Mouse (Mus musculus): ENCODE results near the gene Gm49358. TPM values are rescaled to one million over a fixed set of nuclear protein-coding genes. Genes with fewer than 3 reads are reported as not detected.

Gm49358 gene
- not detected in 2 replicates for polyA plus RNA-seq (2015; fragmentation: Nextera tagmentation; extraction: Ambion mirVana)

- Histone ChIP-seq H3K4me1 (replicated peaks; ENCODE audit: insufficient read depth, low read length) (no peaks in the 10 kb centered on the region), H3K9me3 (replicated peaks; ENCODE audit: low read length) (no peaks in the 10 kb centered on the region), H3K36me3 (ENCODE audit: insufficient read depth, low read length) (no peaks in the 10 kb centered on the region), H3K4me3 (replicated peaks; ENCODE audit: low read depth, low read length) (no peak within 1 kb of the TSS), H3K27me3 (ENCODE audit: insufficient read depth, low read length) (no peaks in the 10 kb centered on the region), H3K4me2 (ENCODE audit: low read length) (no peak within 1 kb of the TSS), H3K9ac (ENCODE audit: low read depth, low read length) (no peak within 1 kb of the TSS), H3K27ac (no peak within 1 kb of the TSS)
- no peak for TF ChIP-seq CTCF (IDR thresholded peaks at IDR 0.05; ENCODE audit: low read depth)
- DNase-seq (ENCODE audit: low spot score) (no peak), ATAC-seq (replicated peaks; ENCODE audit: low FRiP score, low read depth) (no peak)
- 77% methylated on average over 5 of the region's 5 CpGs for WGBS
Measured at GRCm38 (mm10) chr10:86763672-86764071, at the start of gene Gm49358. Gm49358 (plus strand) TSS chr10:86763972.

GRCm38 (mm10) chr10:86727548-86727980 is 36.2 kb upstream of the Gm49358 start:
- Histone ChIP-seq H3K27me3 (ENCODE audit: insufficient read depth, low read length) (no peaks in the 10 kb centered on the region), H3K36me3 (ENCODE audit: insufficient read depth, low read length) (no peaks in the 10 kb centered on the region), H3K9me3 (replicated peaks; ENCODE audit: low read length) (no peaks in the 10 kb centered on the region), H3K4me2 (ENCODE audit: low read length) (peak overlapping the region; percentile 64), H3K4me3 (replicated peaks; ENCODE audit: low read depth, low read length) (peak overlapping the region; percentile 15; the same call in 1 of the 2 replicates), H3K27ac (no peak overlapping the region), H3K4me1 (replicated peaks; ENCODE audit: insufficient read depth, low read length) (peaks cover 8% of the 10 kb centered on the region; the same call in 1 of the 2 replicates), H3K9ac (ENCODE audit: low read depth, low read length) (peak overlapping the region; percentile 42; the same call in 1 of the 2 replicates)
- peak; percentile 72; the same call in 1 of the 2 replicates for ATAC-seq (replicated peaks; ENCODE audit: low FRiP score, low read depth)
- TF ChIP-seq CTCF (IDR thresholded peaks at IDR 0.05; ENCODE audit: low read depth), result no peak
- 3% methylated on average over 12 of the region's 12 CpGs for WGBS
- peak; percentile 75 for DNase-seq (ENCODE audit: low spot score)

GRCm38 (mm10) chr10:86728176-86728575 is 35.6 kb upstream of the Gm49358 start:
- H3K27me3 ChIP-seq (ENCODE audit: insufficient read depth, low read length), result no peaks in the 10 kb centered on the region
- 85% methylated on average over 3 of the region's 3 CpGs for WGBS
- H3K9me3 ChIP-seq (replicated peaks; ENCODE audit: low read length), result no peaks in the 10 kb centered on the region
- no peak overlapping the region; the same call in 1 of the 2 replicates for H3K4me2 ChIP-seq (ENCODE audit: low read length)
- ATAC-seq (replicated peaks; ENCODE audit: low FRiP score, low read depth) (no peak), DNase-seq (ENCODE audit: low spot score) (no peak)
- no peak overlapping the region for H3K9ac ChIP-seq (ENCODE audit: low read depth, low read length)
- TF ChIP-seq CTCF (IDR thresholded peaks at IDR 0.05; ENCODE audit: low read depth), result no peak
- no peaks in the 10 kb centered on the region for H3K36me3 ChIP-seq (ENCODE audit: insufficient read depth, low read length)
- H3K4me1 ChIP-seq (replicated peaks; ENCODE audit: insufficient read depth, low read length), result peaks cover 8% of the 10 kb centered on the region; the same call in 1 of the 2 replicates
- H3K4me3 ChIP-seq (replicated peaks; ENCODE audit: low read depth, low read length), result no peak overlapping the region
- no peak overlapping the region for H3K27ac ChIP-seq

GRCm38 (mm10) chr10:86730823-86731499 is 32.8 kb upstream of the Gm49358 start:
- Histone ChIP-seq H3K4me3 (replicated peaks; ENCODE audit: low read depth, low read length) (peak overlapping the region; percentile 27), H3K27me3 (ENCODE audit: insufficient read depth, low read length) (no peaks in the 10 kb centered on the region), H3K9ac (ENCODE audit: low read depth, low read length) (peak overlapping the region; percentile 65), H3K4me1 (replicated peaks; ENCODE audit: insufficient read depth, low read length) (peaks cover 8% of the 10 kb centered on the region; the same call in 1 of the 2 replicates), H3K4me2 (ENCODE audit: low read length) (peak overlapping the region; percentile 86), H3K36me3 (ENCODE audit: insufficient read depth, low read length) (no peaks in the 10 kb centered on the region), H3K27ac (no peak overlapping the region), H3K9me3 (replicated peaks; ENCODE audit: low read length) (no peaks in the 10 kb centered on the region)
- 14% methylated on average over 22 of the region's 22 CpGs for WGBS
- peak; percentile 90 for TF ChIP-seq CTCF (IDR thresholded peaks at IDR 0.05; ENCODE audit: low read depth)
- ATAC-seq (replicated peaks; ENCODE audit: low FRiP score, low read depth), result 0 out of 2 replicates have a peak, but pooled peaks have one; percentile 40
- DNase-seq (ENCODE audit: low spot score), result peak; percentile 91

DNA sequence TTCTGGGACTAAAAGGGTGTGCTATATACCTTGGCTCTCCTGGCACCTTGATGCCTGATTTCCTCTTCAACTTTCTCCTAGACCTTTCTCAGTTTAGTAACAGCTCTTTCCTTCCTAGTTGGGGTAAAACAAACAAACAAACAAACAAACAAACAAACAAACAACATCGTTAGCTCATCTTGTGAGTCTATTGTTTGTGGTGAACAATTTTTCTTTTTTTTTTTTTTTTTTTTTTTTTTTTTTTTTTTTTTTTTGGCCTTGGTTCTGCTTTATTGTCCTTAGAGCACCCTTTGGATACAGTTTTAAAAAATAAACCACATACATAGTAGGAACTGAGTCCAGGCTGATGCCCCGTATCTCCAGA is 32.3 kb upstream of the Gm49358 start:
- no peaks in the 10 kb centered on the region for H3K36me3 ChIP-seq (ENCODE audit: insufficient read depth, low read length)
- no peak overlapping the region for H3K27ac ChIP-seq
- 68% methylated on average over 2 of the region's 2 CpGs for WGBS
- H3K9me3 ChIP-seq (replicated peaks; ENCODE audit: low read length), result no peaks in the 10 kb centered on the region
- TF ChIP-seq CTCF (IDR thresholded peaks at IDR 0.05; ENCODE audit: low read depth), result no peak
- H3K4me1 ChIP-seq (replicated peaks; ENCODE audit: insufficient read depth, low read length), result peaks cover 8% of the 10 kb centered on the region; the same call in 1 of the 2 replicates
- no peak for DNase-seq (ENCODE audit: low spot score)
- ATAC-seq (replicated peaks; ENCODE audit: low FRiP score, low read depth), result no peak
- no peak overlapping the region for H3K4me3 ChIP-seq (replicated peaks; ENCODE audit: low read depth, low read length)
- no peak overlapping the region for H3K4me2 ChIP-seq (ENCODE audit: low read length)
- H3K9ac ChIP-seq (ENCODE audit: low read depth, low read length), result no peak overlapping the region
- H3K27me3 ChIP-seq (ENCODE audit: insufficient read depth, low read length), result no peaks in the 10 kb centered on the region

GRCm38 (mm10) chr10:86735036-86735435 is 28.7 kb upstream of the Gm49358 start:
- Histone ChIP-seq H3K36me3 (ENCODE audit: insufficient read depth, low read length) (no peaks in the 10 kb centered on the region), H3K9ac (ENCODE audit: low read depth, low read length) (no peak overlapping the region), H3K4me1 (replicated peaks; ENCODE audit: insufficient read depth, low read length) (no peaks in the 10 kb centered on the region), H3K27ac (no peak overlapping the region), H3K4me3 (replicated peaks; ENCODE audit: low read depth, low read length) (no peak overlapping the region), H3K9me3 (replicated peaks; ENCODE audit: low read length) (no peaks in the 10 kb centered on the region), H3K4me2 (ENCODE audit: low read length) (no peak overlapping the region), H3K27me3 (ENCODE audit: insufficient read depth, low read length) (no peaks in the 10 kb centered on the region)
- no peak for ATAC-seq (replicated peaks; ENCODE audit: low FRiP score, low read depth)
- peak; percentile 29; the same call in 1 of the 2 replicates for TF ChIP-seq CTCF (IDR thresholded peaks at IDR 0.05; ENCODE audit: low read depth)
- WGBS, result 86% methylated on average over 4 of the region's 4 CpGs
- no peak for DNase-seq (ENCODE audit: low spot score)

All from kidney, postnatal 0 days (tissue).